Mouse (Mus musculus) liver, embryonic 14 days (tissue): ENCODE measurements around the gene Serpina3n. TPM values are rescaled to one million over a fixed set of nuclear protein-coding genes. Genes with fewer than 3 reads are reported as not detected.

Source experiments
- polyA plus RNA-seq: library from polyadenylated mRNA; depleted of rRNA; stranded (reverse); fragments of >200 nt; gene quantifications from 2 replicates; pipeline ENCODE4 v1.2.3, GENCODE M21; 2012; rRNA removed

Serpina3n gene
- 0.30 and 0.35 TPM in 2 replicates for polyA plus RNA-seq

GRCm38 (mm10) chr12:104406454-104406885, at the start of gene Serpina3n:
Gene Serpina3n, plus strand, starts transcription at chr12:104406729.

Other genes with a start within 250 kb of the Serpina3n start
- 0.12 and 0.14 TPM in 2 replicates for gene Serpina3f, start 192.2 kb upstream of the Serpina3n start, polyA plus RNA-seq
- 1.4 and 1.5 TPM in 2 replicates for gene Serpina3g, start 170.5 kb upstream of the Serpina3n start, polyA plus RNA-seq
- 0.08 and 0.12 TPM in 2 replicates for gene Serpina3i, start 143.6 kb upstream of the Serpina3n start, polyA plus RNA-seq
- gene Serpina3j, start 92.2 kb upstream of the Serpina3n start, polyA plus RNA-seq, result not detected in 2 replicates
- gene Serpina3k, start 68.2 kb upstream of the Serpina3n start, polyA plus RNA-seq, result not detected in 2 replicates
- 0.03 TPM in 2 replicates for gene Serpina3m, start 68.2 kb upstream of the Serpina3n start, polyA plus RNA-seq
- 0.01 TPM in 1 of 2 replicates, not detected in the other for gene Gsc, start 66.6 kb downstream of the Serpina3n start, polyA plus RNA-seq